In the genomic region with DNA sequence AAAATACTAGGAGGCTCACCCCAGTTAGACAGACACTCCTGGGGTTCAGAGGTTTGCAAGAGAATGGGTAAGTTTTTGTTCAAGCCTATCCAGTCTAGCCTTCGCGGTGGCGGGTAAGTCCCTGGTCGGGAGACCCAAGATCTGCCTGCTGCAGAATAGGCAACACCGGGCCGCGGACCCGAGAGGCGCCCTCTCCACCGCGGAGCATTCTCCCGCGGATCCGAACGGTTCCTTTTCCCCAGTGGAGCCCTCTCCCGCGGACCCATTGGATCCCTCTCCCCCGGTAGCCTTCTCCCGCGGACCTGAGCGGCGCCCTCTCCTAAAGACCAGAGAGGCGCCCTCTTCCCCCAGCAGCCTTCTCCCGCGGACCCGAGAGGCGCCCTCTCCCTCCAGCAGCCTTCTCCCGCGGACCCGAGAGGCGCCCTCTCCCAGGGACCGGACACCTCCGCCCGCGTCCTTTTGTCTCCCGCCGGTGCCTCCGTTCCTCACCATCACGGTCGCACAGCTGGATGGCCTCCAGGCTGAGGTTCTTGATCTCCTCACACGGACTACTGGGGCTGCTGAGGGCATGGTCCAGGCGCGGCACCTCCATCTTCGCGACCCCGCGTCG, we compare ENCODE assay signal across 8 mouse cellular contexts. TPM values are rescaled to one million over a fixed set of nuclear protein-coding genes. Genes with fewer than 3 reads are reported as not detected.
DNase-seq lines count a peak whose midpoint lies in the region; ATAC-seq and TF ChIP-seq lines count a peak whose summit lies in the region.

No protein-coding gene starts in this region.

- peaks cover 14% of the 10 kb centered on the region for H3K4me1 ChIP-seq in megakaryocyte, embryonic 14.5 days
- H3K4me1 ChIP-seq in cortical plate, adult 2 months (ENCODE audit: control insufficient read depth, insufficient read depth, low read length), result peaks cover 8% of the 10 kb centered on the region; the same call in 1 of the 2 replicates
- H3K4me1 ChIP-seq in lung, embryonic 16.5 days (replicated peaks; ENCODE audit: control insufficient read depth, insufficient read depth, low read length), result peaks cover 11% of the 10 kb centered on the region

- intact Hi-C loops in heart, postnatal 10 days (cut with DNase I), result loop anchor here (10.0 kb wide), 1 partner anchor 216 kb away; no protein-coding TSS in a partner anchor

- no peak for TF ChIP-seq POLR2A in cortical plate, adult 2 months (IDR thresholded peaks at IDR 0.05; ENCODE audit: extremely low read depth, insufficient read depth, low read length)

- no peak for ATAC-seq in megakaryocyte, adult 5-6 weeks (ENCODE audit: poor library complexity, severe bottlenecking)
- ATAC-seq in lung, embryonic 16.5 days (ENCODE audit: low read depth), result peak; percentile 39

- no peaks in the 10 kb centered on the region for H3K36me3 ChIP-seq in megakaryocyte, embryonic 14.5 days (replicated peaks; ENCODE audit: low read length)
- no peaks in the 10 kb centered on the region for H3K36me3 ChIP-seq in lung, embryonic 16.5 days (ENCODE audit: control insufficient read depth, insufficient read depth, low read length)

- H3K27me3 ChIP-seq in megakaryocyte, embryonic 14.5 days (replicated peaks), result peaks cover 25% of the 10 kb centered on the region
- peaks cover 27% of the 10 kb centered on the region for H3K27me3 ChIP-seq in lung, embryonic 16.5 days (ENCODE audit: control insufficient read depth, insufficient read depth, low read depth, low read length)

- H3K9me3 ChIP-seq in megakaryocyte, embryonic 14.5 days, result peaks cover 20% of the 10 kb centered on the region
- no peaks in the 10 kb centered on the region for H3K9me3 ChIP-seq in lung, embryonic 16.5 days (ENCODE audit: control insufficient read depth, low read length)

- TF ChIP-seq CTCF in cortical plate, adult 2 months (IDR thresholded peaks at IDR 0.05; ENCODE audit: extremely low read depth, insufficient read depth, low read length), result no peak

- H3K9ac ChIP-seq in lung, embryonic 16.5 days (ENCODE audit: low read length), result 0 out of 2 replicates have a peak overlapping the region, but pooled peaks have one; percentile 2

- H3K4me3 ChIP-seq in megakaryocyte, embryonic 14.5 days (replicated peaks), result peak overlapping the region; percentile 88
- peak overlapping the region; percentile 97 for H3K4me3 ChIP-seq in cortical plate, adult 2 months (ENCODE audit: insufficient read depth, low read length)
- peak overlapping the region; percentile 64 for H3K4me3 ChIP-seq in lung, embryonic 16.5 days (ENCODE audit: low read length)

- WGBS in lung, embryonic 16.5 days, result 1% methylated on average over 45 of the region's 48 CpGs

- peak overlapping the region; percentile 91 for H3K4me2 ChIP-seq in lung, embryonic 16.5 days (ENCODE audit: low read depth, low read length)

- peak; percentile 8 to 9 for DNase-seq in heart, postnatal 10 days
- DNase-seq in layer of hippocampus, adult 8-10 months (ENCODE audit: low spot score in 2 of 2), result peak; percentile 26 to 43
- DNase-seq in right cerebral cortex, postnatal 14 days, result peak; percentile 60
- DNase-seq in natural killer cell, adult 2 months (ENCODE audit: low spot score in 2 of 2), result no peak

- H3K27ac ChIP-seq in cortical plate, adult 2 months (ENCODE audit: insufficient read depth, low read length), result peak overlapping the region; percentile 91
- H3K27ac ChIP-seq in lung, embryonic 16.5 days (ENCODE audit: low read length), result no peak overlapping the region

RNA-seq across cellular contexts. Expression of a gene that starts 57.1 kb away (rescaled TPM):
- not detected in 2 replicates for polyA plus RNA-seq in megakaryocyte, embryonic 14.5 days (2012; ENCODE audit: insufficient read depth, low replicate concordance)
- total RNA-seq in megakaryocyte, adult 5-6 weeks (2015), result not detected in 2 replicates
- total RNA-seq in megakaryocyte, adult 5-6 weeks (2017), result not detected in 2 replicates
- 187 and 188 TPM in 2 replicates for polyA plus RNA-seq in cortical plate, adult 2 months (2012; rRNA removed)
- total RNA-seq in heart, postnatal 10 days (2021), result not detected
- total RNA-seq in layer of hippocampus, adult 8-10 months (2022), result 100 to 1,000 TPM; 174 to 208 (median 192) TPM
- 1.5 and 2.8 TPM in 2 replicates for polyA plus RNA-seq in lung, embryonic 16.5 days (2015; fragmentation: Nextera tagmentation; extraction: Ambion mirVana)

Comparison
In these comparisons a context has a peak if more than half of its experiments do, and no peak if none do; other contexts are left out.
1. DNase-seq: peak in heart, postnatal 10 days (2 of 2), layer of hippocampus, adult 8-10 months (2 of 2) and right cerebral cortex, postnatal 14 days (single experiment); none in natural killer cell, adult 2 months (0 of 2).
2. RNA of a gene that starts 57.1 kb away (total RNA-seq): 174 to 208 TPM in layer of hippocampus, adult 8-10 months; not detected in heart, postnatal 10 days and not detected in megakaryocyte, adult 5-6 weeks; every median in the first group is over 100 times any median in the second.
3. Peak in every context shown above with its lines, with median percentiles within 50 percentile points of each other: H3K4me3 ChIP-seq.